Mouse (Mus musculus) liver (tissue): ENCODE results near the gene Ceacam2.
"Not testable (repeated sequence)": the region's sequence is repeated elsewhere in the genome, so short reads cannot be mapped to it uniquely, and the experiment has no call there.

Source experiments
- DNase-seq: peaks from one replicate; pipeline ENCODE4 v3.0.0-alpha.2; 2020; ENCODE audit warnings: mixed read lengths

Ceacam2 gene

GRCm38 (mm10) chr7:25539376-25539907, at the start of gene Ceacam2:
TSS of gene Ceacam2 (minus strand) at chr7:25539857.
- DNase-seq = not testable (repeated sequence)

- DNase-seq = no peak
Observed at GRCm38 (mm10) chr7:25585351-25586204, 45.9 kb upstream of the Ceacam2 start.

GRCm38 (mm10) chr7:25584651-25585050, 45.0 kb upstream of the Ceacam2 start:
- no peak for DNase-seq

- DNase-seq = no peak
Observed at GRCm38 (mm10) chr7:25582301-25582810, 42.7 kb upstream of the Ceacam2 start.

GRCm38 (mm10) chr7:25579441-25579840, 39.8 kb upstream of the Ceacam2 start:
- no peak for DNase-seq

GRCm38 (mm10) chr7:25576793-25577437, 37.3 kb upstream of the Ceacam2 start:
- not testable (repeated sequence) for DNase-seq

GRCm38 (mm10) chr7:25576308-25576707, 36.7 kb upstream of the Ceacam2 start:
- DNase-seq = not testable (repeated sequence)

GRCm38 (mm10) chr7:25575870-25576269, 36.2 kb upstream of the Ceacam2 start:
- no peak for DNase-seq

- no peak for DNase-seq
Observed at GRCm38 (mm10) chr7:25575105-25575504, 35.4 kb upstream of the Ceacam2 start.

- not testable (repeated sequence) for DNase-seq
Observed at GRCm38 (mm10) chr7:25573806-25574205, 34.1 kb upstream of the Ceacam2 start.

- DNase-seq = no peak
Observed at GRCm38 (mm10) chr7:25568721-25569120, 29.1 kb upstream of the Ceacam2 start.

- peak; percentile 7 for DNase-seq
Observed at GRCm38 (mm10) chr7:25541464-25541863, 1.8 kb upstream of the Ceacam2 start.

- not testable (repeated sequence) for DNase-seq
Observed at GRCm38 (mm10) chr7:25539954-25540353, 297 bp upstream of the Ceacam2 start.

GRCm38 (mm10) chr7:25530837-25531236, 8.8 kb downstream of the Ceacam2 start:
- no peak for DNase-seq

- DNase-seq = not testable (repeated sequence)
Observed at GRCm38 (mm10) chr7:25516070-25516777, 23.4 kb downstream of the Ceacam2 start.

GRCm38 (mm10) chr7:25515667-25516066, 24.0 kb downstream of the Ceacam2 start:
- not testable (repeated sequence) for DNase-seq

- DNase-seq = no peak
Observed at GRCm38 (mm10) chr7:25509925-25510324, 29.7 kb downstream of the Ceacam2 start.

- no peak for DNase-seq
Observed at GRCm38 (mm10) chr7:25494649-25495048, 45.0 kb downstream of the Ceacam2 start.

GRCm38 (mm10) chr7:25490698-25491097, 49.0 kb downstream of the Ceacam2 start:
- DNase-seq = not testable (repeated sequence)

- not testable (repeated sequence) for DNase-seq
Observed at GRCm38 (mm10) chr7:25489382-25489781, 50.3 kb downstream of the Ceacam2 start.

- DNase-seq = no peak
Observed at GRCm38 (mm10) chr7:25486186-25486585, 53.5 kb downstream of the Ceacam2 start.

GRCm38 (mm10) chr7:25485061-25485460, 54.6 kb downstream of the Ceacam2 start:
- no peak for DNase-seq
